Mouse (Mus musculus): ENCODE results near the gene 3110021N24Rik. TPM values are rescaled to one million over a fixed set of nuclear protein-coding genes. Genes with fewer than 3 reads are reported as not detected.
A peak's percentile ranks its signal among the peaks of the same experiment; 100 is the strongest.

Gene 3110021N24Rik
- polyA plus RNA-seq, 2 experiments = 0.26 to 1.5 TPM

- no peak for ATAC-seq (ENCODE audit: low FRiP score, low read depth)
- Histone ChIP-seq H3K27ac (replicated peaks; ENCODE audit: low read depth, low read length) (no peak overlapping the region), H3K4me1 (ENCODE audit: control insufficient read depth, insufficient read depth, low read length) (no peaks in the 10 kb centered on the region), H3K36me3 (ENCODE audit: control insufficient read depth, insufficient read depth, low read length) (no peaks in the 10 kb centered on the region), H3K4me2 (replicated peaks; ENCODE audit: low read depth, low read length, severe bottlenecking) (no peak overlapping the region), H3K27me3 (ENCODE audit: control insufficient read depth, insufficient read depth, low read length) (no peaks in the 10 kb centered on the region), H3K9ac (ENCODE audit: low read depth, low read length, severe bottlenecking) (no peak overlapping the region), H3K9me3 (ENCODE audit: control insufficient read depth, low read length) (no peaks in the 10 kb centered on the region), H3K4me3 (replicated peaks; ENCODE audit: low read length) (no peak overlapping the region)
- no peak for TF ChIP-seq POLR2A (IDR thresholded peaks at IDR 0.05; ENCODE audit: borderline replicate concordance, extremely low read depth, insufficient read depth, insufficient read length)
- WGBS = 58% methylated on average over 1 of the region's 1 CpGs
- no peak for DNase-seq (ENCODE audit: low spot score)
Observed at GRCm38 (mm10) chr4:108793941-108794340, 74.5 kb downstream of the 3110021N24Rik start.

GRCm38 (mm10) chr4:108796701-108797100 is 77.3 kb downstream of the 3110021N24Rik start:
- no peak overlapping the region for H3K9ac ChIP-seq (ENCODE audit: low read depth, low read length, severe bottlenecking)
- H3K36me3 ChIP-seq (ENCODE audit: control insufficient read depth, insufficient read depth, low read length) = no peaks in the 10 kb centered on the region
- no peak for ATAC-seq (ENCODE audit: low FRiP score, low read depth)
- no peaks in the 10 kb centered on the region for H3K27me3 ChIP-seq (ENCODE audit: control insufficient read depth, insufficient read depth, low read length)
- no peak for TF ChIP-seq POLR2A (IDR thresholded peaks at IDR 0.05; ENCODE audit: borderline replicate concordance, extremely low read depth, insufficient read depth, insufficient read length)
- DNase-seq (ENCODE audit: low spot score) = no peak
- no peaks in the 10 kb centered on the region for H3K9me3 ChIP-seq (ENCODE audit: control insufficient read depth, low read length)
- no peak overlapping the region for H3K27ac ChIP-seq (replicated peaks; ENCODE audit: low read depth, low read length)
- H3K4me2 ChIP-seq (replicated peaks; ENCODE audit: low read depth, low read length, severe bottlenecking) = no peak overlapping the region
- no peak overlapping the region for H3K4me3 ChIP-seq (replicated peaks; ENCODE audit: low read length)
- no peaks in the 10 kb centered on the region for H3K4me1 ChIP-seq (ENCODE audit: control insufficient read depth, insufficient read depth, low read length)
- 24% methylated on average over 4 of the region's 4 CpGs for WGBS

GRCm38 (mm10) chr4:108798083-108798830 is 78.8 kb downstream of the 3110021N24Rik start:
- no peak overlapping the region for H3K4me3 ChIP-seq (replicated peaks; ENCODE audit: low read length)

GRCm38 (mm10) chr4:108803535-108803934 is 84.1 kb downstream of the 3110021N24Rik start:
- Histone ChIP-seq H3K4me3 (replicated peaks; ENCODE audit: low read length) (no peak overlapping the region), H3K4me2 (replicated peaks; ENCODE audit: low read depth, low read length, severe bottlenecking) (no peak overlapping the region), H3K27ac (replicated peaks; ENCODE audit: low read depth, low read length) (no peak overlapping the region), H3K36me3 (ENCODE audit: control insufficient read depth, insufficient read depth, low read length) (no peaks in the 10 kb centered on the region), H3K4me1 (ENCODE audit: control insufficient read depth, insufficient read depth, low read length) (no peaks in the 10 kb centered on the region), H3K9me3 (ENCODE audit: control insufficient read depth, low read length) (no peaks in the 10 kb centered on the region), H3K27me3 (ENCODE audit: control insufficient read depth, insufficient read depth, low read length) (no peaks in the 10 kb centered on the region), H3K9ac (ENCODE audit: low read depth, low read length, severe bottlenecking) (no peak overlapping the region)
- no peak for DNase-seq (ENCODE audit: low spot score)
- TF ChIP-seq POLR2A (IDR thresholded peaks at IDR 0.05; ENCODE audit: borderline replicate concordance, extremely low read depth, insufficient read depth, insufficient read length) = no peak
- ATAC-seq (ENCODE audit: low FRiP score, low read depth) = no peak
- 92% methylated on average over 2 of the region's 2 CpGs for WGBS

More at GRCm38 (mm10) chr4:108798083-108798830, 78.8 kb downstream of the 3110021N24Rik start:
- WGBS = 43% methylated on average over 2 of the region's 2 CpGs
- H3K4me1 ChIP-seq (ENCODE audit: control insufficient read depth, insufficient read depth, low read length) = no peaks in the 10 kb centered on the region
- no peak for TF ChIP-seq POLR2A (IDR thresholded peaks at IDR 0.05; ENCODE audit: borderline replicate concordance, extremely low read depth, insufficient read depth, insufficient read length)
- H3K27me3 ChIP-seq (ENCODE audit: control insufficient read depth, insufficient read depth, low read length) = no peaks in the 10 kb centered on the region
- no peak overlapping the region for H3K9ac ChIP-seq (ENCODE audit: low read depth, low read length, severe bottlenecking)
- no peaks in the 10 kb centered on the region for H3K36me3 ChIP-seq (ENCODE audit: control insufficient read depth, insufficient read depth, low read length)
- peak; percentile 70 for DNase-seq (ENCODE audit: low spot score)
- no peaks in the 10 kb centered on the region for H3K9me3 ChIP-seq (ENCODE audit: control insufficient read depth, low read length)
- ATAC-seq (ENCODE audit: low FRiP score, low read depth) = no peak
- H3K4me2 ChIP-seq (replicated peaks; ENCODE audit: low read depth, low read length, severe bottlenecking) = no peak overlapping the region
- no peak overlapping the region for H3K27ac ChIP-seq (replicated peaks; ENCODE audit: low read depth, low read length)

- no peak for DNase-seq (ENCODE audit: low spot score)
- WGBS = 59% methylated on average over 4 of the region's 4 CpGs
- no peak for TF ChIP-seq POLR2A (IDR thresholded peaks at IDR 0.05; ENCODE audit: borderline replicate concordance, extremely low read depth, insufficient read depth, insufficient read length)
Observed at GRCm38 (mm10) chr4:108811142-108811541, 91.7 kb downstream of the 3110021N24Rik start.

More at GRCm38 (mm10) chr4:108811142-108811541, 91.7 kb downstream of the 3110021N24Rik start:
- Histone ChIP-seq H3K4me3 (replicated peaks; ENCODE audit: low read length) (no peak overlapping the region), H3K27ac (replicated peaks; ENCODE audit: low read depth, low read length) (no peak overlapping the region), H3K9me3 (ENCODE audit: control insufficient read depth, low read length) (no peaks in the 10 kb centered on the region), H3K36me3 (ENCODE audit: control insufficient read depth, insufficient read depth, low read length) (peaks cover 6% of the 10 kb centered on the region), H3K27me3 (ENCODE audit: control insufficient read depth, insufficient read depth, low read length) (no peaks in the 10 kb centered on the region), H3K4me1 (ENCODE audit: control insufficient read depth, insufficient read depth, low read length) (no peaks in the 10 kb centered on the region), H3K9ac (ENCODE audit: low read depth, low read length, severe bottlenecking) (no peak overlapping the region), H3K4me2 (replicated peaks; ENCODE audit: low read depth, low read length, severe bottlenecking) (no peak overlapping the region)
- no peak for ATAC-seq (ENCODE audit: low FRiP score, low read depth)
